Mouse (Mus musculus): ENCODE results near the gene Pts. TPM values are rescaled to one million over a fixed set of nuclear protein-coding genes. Genes with fewer than 3 reads are reported as not detected.

Pts gene
- polyA plus RNA-seq, 1 experiment from 2014 or later: 133 TPM

GRCm38 (mm10) chr9:50496546-50496945 is 32.0 kb downstream of the Pts start:
- no peak overlapping the region for H3K4me3 ChIP-seq (replicated peaks; ENCODE audit: low read depth, low read length)
- DNase-seq (ENCODE audit: low spot score) (no peak), ATAC-seq (replicated peaks; ENCODE audit: low FRiP score, low read depth) (no peak)
- no peak overlapping the region for H3K27ac ChIP-seq
- no peaks in the 10 kb centered on the region for H3K9me3 ChIP-seq (replicated peaks; ENCODE audit: low read length)
- 0 out of 2 replicates have a peak, but pooled peaks cover 2% of the 10 kb centered on the region for H3K4me1 ChIP-seq (replicated peaks; ENCODE audit: insufficient read depth, low read length)
- no peaks in the 10 kb centered on the region for H3K27me3 ChIP-seq (ENCODE audit: insufficient read depth, low read length)
- H3K9ac ChIP-seq (ENCODE audit: low read depth, low read length): no peak overlapping the region
- 34% methylated on average over 6 of the region's 6 CpGs for WGBS
- H3K36me3 ChIP-seq (ENCODE audit: insufficient read depth, low read length): no peaks in the 10 kb centered on the region
- no peak for TF ChIP-seq CTCF (IDR thresholded peaks at IDR 0.05; ENCODE audit: low read depth)
- H3K4me2 ChIP-seq (ENCODE audit: low read length): peak overlapping the region; percentile 33; the same call in 1 of the 2 replicates

DNA sequence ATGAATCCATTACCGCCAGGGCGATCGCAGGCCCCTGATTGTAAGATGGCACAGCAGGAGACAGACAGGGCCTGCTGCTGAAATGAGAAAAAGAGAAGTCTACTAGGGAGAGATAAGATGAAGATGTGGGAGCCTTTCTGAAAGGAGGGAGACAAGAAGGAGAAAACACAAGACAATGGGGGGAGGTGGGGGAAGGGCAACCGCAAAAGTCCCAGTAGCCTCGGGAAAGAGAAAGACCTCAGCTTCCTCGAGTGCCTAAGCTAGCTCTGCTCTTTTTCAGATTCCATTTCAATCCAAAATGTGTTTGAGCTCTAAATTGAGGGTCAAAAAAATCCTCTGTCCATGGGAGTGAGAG is 32.4 kb downstream of the Pts start:
- ATAC-seq (replicated peaks; ENCODE audit: low FRiP score, low read depth): no peak
- no peak for DNase-seq (ENCODE audit: low spot score)
- Histone ChIP-seq H3K9ac (ENCODE audit: low read depth, low read length) (no peak overlapping the region), H3K27ac (0 out of 2 replicates have a peak overlapping the region, but pooled peaks have one; percentile 36), H3K27me3 (ENCODE audit: insufficient read depth, low read length) (no peaks in the 10 kb centered on the region), H3K4me3 (replicated peaks; ENCODE audit: low read depth, low read length) (no peak overlapping the region), H3K9me3 (replicated peaks; ENCODE audit: low read length) (no peaks in the 10 kb centered on the region), H3K4me1 (replicated peaks; ENCODE audit: insufficient read depth, low read length) (0 out of 2 replicates have a peak, but pooled peaks cover 2% of the 10 kb centered on the region), H3K4me2 (ENCODE audit: low read length) (peak overlapping the region; percentile 33), H3K36me3 (ENCODE audit: insufficient read depth, low read length) (no peaks in the 10 kb centered on the region)
- WGBS: 51% methylated on average over 6 of the region's 6 CpGs
- TF ChIP-seq CTCF (IDR thresholded peaks at IDR 0.05; ENCODE audit: low read depth): no peak

DNA sequence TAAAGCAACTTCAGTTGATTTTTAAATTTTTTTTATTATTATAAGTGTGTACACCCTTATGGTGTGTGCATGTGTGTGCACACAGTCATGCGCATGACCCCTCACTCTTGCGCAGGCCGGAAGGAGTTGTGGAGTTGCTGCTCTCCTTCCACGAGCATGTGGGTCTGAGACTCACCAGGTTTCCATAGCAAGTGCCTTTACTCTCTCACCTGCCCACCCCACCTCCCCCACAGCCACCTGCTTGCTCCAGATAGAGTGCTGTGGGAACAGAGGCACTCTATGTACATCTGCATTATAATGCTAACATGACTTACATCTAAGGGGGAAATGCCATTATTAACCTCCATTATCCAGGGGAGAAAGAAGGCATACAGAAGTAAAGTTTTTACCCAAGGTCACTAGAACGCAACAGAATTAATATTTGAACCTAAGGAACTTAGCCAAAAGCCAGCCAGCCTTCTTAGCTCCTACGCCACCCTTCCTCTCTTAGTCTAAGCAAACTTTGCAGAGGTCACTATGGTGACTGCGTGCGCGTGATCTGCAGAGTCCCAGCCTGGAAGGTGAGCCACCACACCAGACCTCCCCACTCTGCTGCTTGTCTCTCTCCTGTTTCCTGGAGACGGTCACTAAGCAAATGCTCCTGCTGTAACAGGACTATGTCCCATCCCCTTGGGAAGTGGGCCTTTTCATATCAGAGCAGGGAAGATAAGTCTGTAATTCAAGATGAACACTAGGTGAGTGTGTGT is 32.9 kb downstream of the Pts start:
- DNase-seq (ENCODE audit: low spot score): no peak
- 0 out of 2 replicates have a peak, but pooled peaks cover 2% of the 10 kb centered on the region for H3K4me1 ChIP-seq (replicated peaks; ENCODE audit: insufficient read depth, low read length)
- TF ChIP-seq CTCF (IDR thresholded peaks at IDR 0.05; ENCODE audit: low read depth): no peak
- 66% methylated on average over 10 of the region's 10 CpGs for WGBS
- H3K9ac ChIP-seq (ENCODE audit: low read depth, low read length): no peak overlapping the region
- no peaks in the 10 kb centered on the region for H3K36me3 ChIP-seq (ENCODE audit: insufficient read depth, low read length)
- H3K4me3 ChIP-seq (replicated peaks; ENCODE audit: low read depth, low read length): peak overlapping the region; percentile 16; the same call in 1 of the 2 replicates
- 0 out of 2 replicates have a peak overlapping the region, but pooled peaks have one; percentile 36 for H3K27ac ChIP-seq
- no peak for ATAC-seq (replicated peaks; ENCODE audit: low FRiP score, low read depth)
- H3K27me3 ChIP-seq (ENCODE audit: insufficient read depth, low read length): no peaks in the 10 kb centered on the region
- peak overlapping the region; percentile 33 for H3K4me2 ChIP-seq (ENCODE audit: low read length)
- H3K9me3 ChIP-seq (replicated peaks; ENCODE audit: low read length): no peaks in the 10 kb centered on the region

DNA sequence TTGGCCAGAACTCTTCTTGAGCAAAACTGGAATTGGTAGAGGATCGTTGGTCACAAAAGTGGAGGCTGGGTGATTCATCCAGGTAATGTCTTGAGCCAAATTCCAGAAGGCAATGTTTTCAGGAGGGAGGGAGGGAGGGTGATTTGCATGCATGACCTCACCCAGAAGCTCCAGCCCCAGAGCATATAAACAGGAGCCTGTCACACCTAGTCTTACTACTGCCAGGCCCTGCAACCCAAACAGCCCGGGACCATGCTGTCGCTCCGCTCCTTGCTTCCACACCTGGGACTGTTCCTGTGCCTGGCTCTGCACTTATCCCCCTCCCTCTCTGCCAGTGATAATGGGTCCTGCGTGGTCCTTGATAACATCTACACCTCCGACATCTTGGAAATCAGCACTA is 34.2 kb downstream of the Pts start, which contains the start of gene Plet1:
Gene Plet1, plus strand, starts transcription at position 215 of the 400 bp plus-strand sequence.
- H3K27ac ChIP-seq: peak within 1 kb of the TSS; percentile 51; the same call in 1 of the 2 replicates
- 51% methylated on average over 6 of the region's 6 CpGs for WGBS
- no peak within 1 kb of the TSS for H3K9ac ChIP-seq (ENCODE audit: low read depth, low read length)
- TF ChIP-seq CTCF (IDR thresholded peaks at IDR 0.05; ENCODE audit: low read depth): no peak
- H3K36me3 ChIP-seq (ENCODE audit: insufficient read depth, low read length): no peaks in the 10 kb centered on the region
- DNase-seq (ENCODE audit: low spot score): no peak
- 0 out of 2 replicates have a peak, but pooled peaks cover 2% of the 10 kb centered on the region for H3K4me1 ChIP-seq (replicated peaks; ENCODE audit: insufficient read depth, low read length)
- ATAC-seq (replicated peaks; ENCODE audit: low FRiP score, low read depth): peak; percentile 79
- H3K27me3 ChIP-seq (ENCODE audit: insufficient read depth, low read length): no peaks in the 10 kb centered on the region
- peak within 1 kb of the TSS; percentile 39 for H3K4me2 ChIP-seq (ENCODE audit: low read length)
- H3K9me3 ChIP-seq (replicated peaks; ENCODE audit: low read length): no peaks in the 10 kb centered on the region
- peak within 1 kb of the TSS; percentile 16 for H3K4me3 ChIP-seq (replicated peaks; ENCODE audit: low read depth, low read length)

DNA sequence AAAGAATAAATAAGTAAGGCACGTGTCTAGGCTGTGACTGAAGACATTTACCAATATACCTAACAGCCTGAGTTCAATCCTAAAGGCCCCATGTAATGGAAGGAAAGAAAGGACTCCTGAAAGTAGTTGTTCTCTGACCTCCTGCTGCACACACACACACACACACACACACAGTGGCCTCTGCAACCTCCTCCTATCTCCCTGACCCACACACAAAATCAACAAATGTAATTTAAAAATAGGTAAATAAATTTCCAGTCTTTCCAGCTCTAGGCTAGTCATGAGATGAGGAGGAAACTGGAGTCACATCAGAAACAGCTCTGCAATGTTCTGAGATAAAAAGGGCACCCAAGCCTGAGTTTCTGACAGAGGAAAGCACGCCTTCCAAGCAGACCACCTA is 34.7 kb downstream of the Pts start:
- Histone ChIP-seq H3K4me3 (replicated peaks; ENCODE audit: low read depth, low read length) (no peak overlapping the region), H3K36me3 (ENCODE audit: insufficient read depth, low read length) (no peaks in the 10 kb centered on the region), H3K4me2 (ENCODE audit: low read length) (no peak overlapping the region), H3K9me3 (replicated peaks; ENCODE audit: low read length) (no peaks in the 10 kb centered on the region), H3K4me1 (replicated peaks; ENCODE audit: insufficient read depth, low read length) (0 out of 2 replicates have a peak, but pooled peaks cover 2% of the 10 kb centered on the region), H3K27ac (no peak overlapping the region), H3K27me3 (ENCODE audit: insufficient read depth, low read length) (no peaks in the 10 kb centered on the region), H3K9ac (ENCODE audit: low read depth, low read length) (no peak overlapping the region)
- TF ChIP-seq CTCF (IDR thresholded peaks at IDR 0.05; ENCODE audit: low read depth): no peak
- no peak for ATAC-seq (replicated peaks; ENCODE audit: low FRiP score, low read depth)
- WGBS: 50% methylated on average over 2 of the region's 2 CpGs
- no peak for DNase-seq (ENCODE audit: low spot score)

- Histone ChIP-seq H3K27me3 (ENCODE audit: insufficient read depth, low read length) (no peaks in the 10 kb centered on the region), H3K4me2 (ENCODE audit: low read length) (no peak overlapping the region), H3K36me3 (ENCODE audit: insufficient read depth, low read length) (no peaks in the 10 kb centered on the region), H3K9ac (ENCODE audit: low read depth, low read length) (no peak overlapping the region), H3K4me1 (replicated peaks; ENCODE audit: insufficient read depth, low read length) (0 out of 2 replicates have a peak, but pooled peaks cover 5% of the 10 kb centered on the region), H3K27ac (no peak overlapping the region), H3K4me3 (replicated peaks; ENCODE audit: low read depth, low read length) (no peak overlapping the region), H3K9me3 (replicated peaks; ENCODE audit: low read length) (no peaks in the 10 kb centered on the region)
- ATAC-seq (replicated peaks; ENCODE audit: low FRiP score, low read depth) (no peak), DNase-seq (ENCODE audit: low spot score) (no peak)
- TF ChIP-seq CTCF (IDR thresholded peaks at IDR 0.05; ENCODE audit: low read depth): no peak
- WGBS: 59% methylated on average over 2 of the region's 2 CpGs
Measured at GRCm38 (mm10) chr9:50491531-50492045, 36.9 kb downstream of the Pts start.

Measured in kidney, postnatal 0 days (tissue).